Mouse (Mus musculus): ENCODE data around the gene Acsm1.
A peak's percentile ranks its signal among the peaks of the same experiment; 100 is the strongest.

Acsm1 gene

GRCm38 (mm10) chr7:119673465-119673864 lies 66.6 kb downstream of the Acsm1 start:
- DNase-seq = peak; percentile 30

GRCm38 (mm10) chr7:119680107-119680506 lies 73.3 kb downstream of the Acsm1 start:
- no peak for DNase-seq

- DNase-seq = no peak
Observed at GRCm38 (mm10) chr7:119682699-119683098, 75.9 kb downstream of the Acsm1 start.

DNA sequence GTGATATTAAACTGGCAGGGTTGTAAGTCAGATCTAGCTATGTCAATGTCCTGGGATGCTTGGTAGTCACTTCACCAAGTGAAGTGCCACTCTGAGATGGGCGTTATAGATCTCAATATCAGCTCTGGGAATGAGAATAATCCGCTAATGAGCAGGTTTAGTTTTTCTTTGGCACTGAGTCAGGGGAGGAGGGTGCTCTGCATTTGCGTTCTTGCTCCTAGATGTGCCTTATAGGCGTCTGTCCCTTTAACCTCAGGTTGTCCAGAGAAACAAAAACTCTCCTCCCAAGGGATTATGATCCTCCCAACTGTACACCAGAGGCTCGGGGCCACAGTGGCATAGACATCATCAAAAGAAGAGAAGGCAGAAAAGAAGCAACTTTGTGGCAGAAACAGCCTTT lies 82.9 kb downstream of the Acsm1 start, which contains the start of gene Acsm4:
TSS of gene Acsm4 (plus strand) at position 301 of the 400 bp plus-strand sequence.
- DNase-seq = no peak

- DNase-seq = no peak
Observed at GRCm38 (mm10) chr7:119692302-119692701, 85.5 kb downstream of the Acsm1 start.

DNA sequence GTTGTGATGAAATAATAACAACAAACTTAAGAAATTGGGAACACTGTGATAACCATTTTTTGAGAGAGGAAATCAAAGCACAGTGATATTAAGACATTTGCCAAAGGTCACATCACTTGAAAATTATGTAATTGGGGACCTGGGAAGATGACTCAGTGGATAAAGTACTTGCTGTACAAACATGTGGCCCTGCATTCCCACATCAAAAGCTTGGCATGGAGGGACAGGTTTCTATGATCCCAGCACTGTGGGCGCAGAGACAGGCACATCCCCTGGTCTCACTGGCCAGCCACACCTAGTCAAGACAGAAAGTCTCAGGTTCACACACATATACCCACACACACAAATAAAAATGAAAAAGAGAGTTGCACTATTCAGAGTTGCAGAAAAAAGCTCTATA lies 88.1 kb downstream of the Acsm1 start:
- no peak for DNase-seq

Data from right cerebral cortex, postnatal 4 days (tissue).